Mouse (Mus musculus) forebrain, postnatal 0 days (tissue): ENCODE data around the gene B9d2. TPM values are rescaled to one million over a fixed set of nuclear protein-coding genes. Genes with fewer than 3 reads are reported as not detected.
A peak's percentile ranks its signal among the peaks of the same experiment; 100 is the strongest.

Experiments
- ATAC-seq: fragments of 200-750 bp; cut with Nextera tagmentation; 2 replicates; pipeline ENCODE4 v1.8.0; 2017; ENCODE audit warnings: mild to moderate bottlenecking, moderate library complexity
- DNase-seq: peaks from one replicate; pipeline ENCODE4 v3.0.0-alpha.2; 2015
- H3K27ac ChIP-seq: fragments of 300-500 bp; sonication (generic); 2 replicates; pipeline ENCODE4 v1.5.1; 2014; ENCODE audit warnings: low read depth, mild to moderate bottlenecking, antibody characterized with exemption, low read length, moderate library complexity, mixed read lengths
- H3K27me3 ChIP-seq: fragments of 300-500 bp; sonication (generic); 2 replicates; pipeline ENCODE4 v1.6.1; 2014; ENCODE audit warnings: mild to moderate bottlenecking, low read length, mixed read lengths; ENCODE audit not compliant: insufficient read depth
- H3K36me3 ChIP-seq: fragments of 300-500 bp; sonication (generic); 2 replicates; pipeline ENCODE4 v1.6.1; 2014; ENCODE audit warnings: mild to moderate bottlenecking, moderate library complexity; ENCODE audit not compliant: insufficient read depth
- H3K4me1 ChIP-seq: fragments of 300-500 bp; sonication (generic); 2 replicates; pipeline ENCODE4 v1.6.1; 2014; ENCODE audit warnings: antibody characterized with exemption; ENCODE audit not compliant: insufficient read depth
- H3K4me2 ChIP-seq: fragments of 300-500 bp; sonication (generic); 2 replicates; pipeline ENCODE4 v1.6.1; 2014; ENCODE audit warnings: low read depth, mild to moderate bottlenecking, moderate library complexity
- H3K4me3 ChIP-seq: fragments of 300-500 bp; sonication (generic); 2 replicates; pipeline ENCODE4 v1.5.1; 2014; ENCODE audit warnings: low read depth, low read length, mixed read lengths
- H3K9ac ChIP-seq: fragments of 300-500 bp; sonication (generic); 2 replicates; pipeline ENCODE4 v1.6.1; 2014; ENCODE audit warnings: mild to moderate bottlenecking
- H3K9me3 ChIP-seq: fragments of 300-500 bp; sonication (generic); 2 replicates; pipeline ENCODE4 v1.6.1; 2016; ENCODE audit warnings: low read length
- CTCF ChIP-seq: sonication (generic); IDR thresholded peaks from 2 replicates; pipeline ENCODE4 v1.5.1; 2016; ENCODE audit warnings: antibody characterized with exemption, control low read depth, low read depth
- WGBS: fragments of 180-500 bp; shearing (Covaris S2); extraction: QIAGEN DNeasy Blood & Tissue Kit; methylation state at CpG from one replicate; pipeline ENCODE4 v1.1.7; 2014; 5-methylcytosine and 5-hydroxymethylcytosine counted together
- polyA plus RNA-seq: library from polyadenylated mRNA; unstranded; fragments of >200 nt; fragmentation: Nextera tagmentation; extraction: Ambion mirVana; gene quantifications from 2 replicates; pipeline ENCODE4 v1.2.1, GENCODE M21; 2015
- total RNA-seq: library from RNA; depleted of rRNA; stranded (reverse); fragments of >200 nt; gene quantifications from 2 replicates; pipeline ENCODE4 v1.2.3, GENCODE M21; 2014

B9d2 gene
- total and polyA plus RNA-seq, 2 experiments from 2014 or later = 15.7 to 58.2 TPM

GRCm38 (mm10) chr7:25681341-25682231 is 1.0 kb downstream of the B9d2 start:
- peak overlapping the region; percentile 63 for H3K9ac ChIP-seq
- DNase-seq (no peak), ATAC-seq (no peak)
- H3K9me3 ChIP-seq = no peaks in the 10 kb centered on the region
- WGBS = 63% methylated on average over 15 of the region's 15 CpGs
- H3K4me1 ChIP-seq = peaks cover 16% of the 10 kb centered on the region
- H3K4me3 ChIP-seq = peak overlapping the region; percentile 56
- peak overlapping the region; percentile 49 for H3K4me2 ChIP-seq
- no peaks in the 10 kb centered on the region for H3K36me3 ChIP-seq
- H3K27ac ChIP-seq = peak overlapping the region; percentile 91; the same call in 1 of the 2 replicates
- H3K27me3 ChIP-seq = peaks cover 9% of the 10 kb centered on the region
- TF ChIP-seq CTCF = no peak

- Histone ChIP-seq H3K9ac (no peak overlapping the region), H3K4me1 (peaks cover 15% of the 10 kb centered on the region), H3K27me3 (peaks cover 29% of the 10 kb centered on the region), H3K27ac (no peak overlapping the region), H3K4me3 (no peak overlapping the region), H3K4me2 (no peak overlapping the region), H3K9me3 (no peaks in the 10 kb centered on the region), H3K36me3 (no peaks in the 10 kb centered on the region)
- no peak for TF ChIP-seq CTCF
- no peak for ATAC-seq
- WGBS = 79% methylated on average over 7 of the region's 7 CpGs
- DNase-seq = no peak
These were observed 3.0 kb downstream of the B9d2 start for GRCm38 (mm10) chr7:25683474-25684180.

GRCm38 (mm10) chr7:25684659-25685058 is 4.1 kb downstream of the B9d2 start:
- DNase-seq = no peak

GRCm38 (mm10) chr7:25685926-25686470 is 5.4 kb downstream of the B9d2 start:
- H3K4me1 ChIP-seq = peaks cover 13% of the 10 kb centered on the region
- no peak overlapping the region for H3K27ac ChIP-seq
- no peak for DNase-seq
- WGBS = 71% methylated on average over 21 of the region's 21 CpGs
- no peak overlapping the region for H3K4me3 ChIP-seq
- no peak overlapping the region for H3K4me2 ChIP-seq
- no peak for TF ChIP-seq CTCF
- no peaks in the 10 kb centered on the region for H3K36me3 ChIP-seq
- no peak for ATAC-seq
- no peaks in the 10 kb centered on the region for H3K9me3 ChIP-seq
- H3K9ac ChIP-seq = no peak overlapping the region
- peaks cover 46% of the 10 kb centered on the region for H3K27me3 ChIP-seq

More at GRCm38 (mm10) chr7:25684659-25685058, 4.1 kb downstream of the B9d2 start:
- Histone ChIP-seq H3K4me2 (no peak overlapping the region), H3K4me1 (peaks cover 18% of the 10 kb centered on the region), H3K4me3 (no peak overlapping the region), H3K9me3 (no peaks in the 10 kb centered on the region), H3K9ac (no peak overlapping the region), H3K27ac (no peak overlapping the region), H3K27me3 (peaks cover 38% of the 10 kb centered on the region), H3K36me3 (no peaks in the 10 kb centered on the region)
- WGBS = 84% methylated on average over 6 of the region's 6 CpGs
- TF ChIP-seq CTCF = no peak
- ATAC-seq = no peak

- DNase-seq = no peak
- H3K27me3 ChIP-seq = peaks cover 50% of the 10 kb centered on the region
- H3K4me3 ChIP-seq = peak within 1 kb of the TSS; percentile 39
- no peaks in the 10 kb centered on the region for H3K9me3 ChIP-seq
- peak within 1 kb of the TSS; percentile 25; the same call in 1 of the 2 replicates for H3K9ac ChIP-seq
- H3K27ac ChIP-seq = no peak within 1 kb of the TSS
- H3K4me1 ChIP-seq = peaks cover 6% of the 10 kb centered on the region; the same call in 1 of the 2 replicates
- H3K4me2 ChIP-seq = peak within 1 kb of the TSS; percentile 75
- peak; percentile 56 for TF ChIP-seq CTCF
- no peaks in the 10 kb centered on the region for H3K36me3 ChIP-seq
- 2% methylated on average over 63 of the region's 69 CpGs for WGBS
- no peak for ATAC-seq
These were observed 6.3 kb downstream of the B9d2 start, which contains the start of gene Tgfb1 for GRCm38 (mm10) chr7:25686680-25687531. Tgfb1 (plus strand) TSS chr7:25687002.

GRCm38 (mm10) chr7:25687811-25688401 is 7.3 kb downstream of the B9d2 start:
- ATAC-seq (no peak), DNase-seq (no peak)
- peak overlapping the region; percentile 39 for H3K4me3 ChIP-seq
- peak overlapping the region; percentile 22; the same call in 1 of the 2 replicates for H3K9ac ChIP-seq
- H3K4me2 ChIP-seq = peak overlapping the region; percentile 75
- TF ChIP-seq CTCF = no peak
- H3K9me3 ChIP-seq = no peaks in the 10 kb centered on the region
- H3K27me3 ChIP-seq = peaks cover 53% of the 10 kb centered on the region
- H3K4me1 ChIP-seq = peaks cover 6% of the 10 kb centered on the region; the same call in 1 of the 2 replicates
- no peak overlapping the region for H3K27ac ChIP-seq
- no peaks in the 10 kb centered on the region for H3K36me3 ChIP-seq
- WGBS = 3% methylated on average over 47 of the region's 47 CpGs
